In the genomic region with DNA sequence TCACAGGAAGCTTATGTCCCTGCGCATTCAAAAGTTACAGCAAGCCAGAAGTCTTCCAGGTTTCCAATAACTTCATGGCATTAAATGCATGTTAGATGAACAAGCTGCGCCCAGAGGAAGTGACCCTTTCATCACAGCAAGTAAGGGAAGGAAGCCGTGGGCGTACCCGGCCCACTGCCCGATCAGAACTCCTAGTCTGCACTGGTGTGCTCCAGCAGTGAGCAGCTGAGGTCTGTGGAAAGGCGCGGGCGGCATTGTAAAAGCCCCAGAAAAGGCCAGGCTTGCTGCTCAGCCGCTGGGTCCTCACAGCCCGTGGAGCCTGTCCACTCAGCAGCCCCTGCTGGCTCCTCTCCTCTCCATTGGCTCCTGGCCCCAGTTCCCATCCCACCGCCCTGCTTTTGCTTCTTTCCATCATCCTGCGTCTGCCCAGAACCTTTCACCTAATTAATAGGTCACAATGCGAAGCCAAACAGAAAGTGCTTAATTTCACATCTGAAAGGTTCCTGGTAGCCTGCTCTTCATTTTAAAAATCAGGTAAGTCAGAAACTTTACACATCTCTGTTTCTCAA, we compare ENCODE assay signal across 9 mouse cellular contexts. TPM values are rescaled to one million over a fixed set of nuclear protein-coding genes. Genes with fewer than 3 reads are reported as not detected.
DNase-seq lines count a peak whose midpoint lies in the region; ATAC-seq and TF ChIP-seq lines count a peak whose summit lies in the region.
"Had no signal": no experiment of that assay in that cellular context is flagged by ENCODE, and none has a peak within 500 bp of the region (broad histone marks: within the 10 kb centered on the region; RNA-seq: fewer than 3 reads in every experiment).

No protein-coding gene starts in this region.

- H3K4me2 ChIP-seq in kidney, embryonic 14.5 days (replicated peaks; ENCODE audit: low read depth, low read length) = 0 out of 2 replicates have a peak overlapping the region, but pooled peaks have one; percentile 15
- H3K4me2 ChIP-seq in limb, embryonic 15.5 days = no peak overlapping the region
- H3K4me2 ChIP-seq: hindbrain, embryonic 13.5 days had no signal

- H3K36me3 ChIP-seq in kidney, embryonic 14.5 days (ENCODE audit: control insufficient read depth, insufficient read depth, low read length) = no peaks in the 10 kb centered on the region
- 0 out of 2 replicates have a peak, but pooled peaks cover 1% of the 10 kb centered on the region for H3K36me3 ChIP-seq in ES-E14 (ENCODE audit: control insufficient read depth, insufficient read depth, low read length, poor library complexity, severe bottlenecking)
- peaks cover 4% of the 10 kb centered on the region; the same call in 1 of the 2 replicates for H3K36me3 ChIP-seq in limb, embryonic 15.5 days

- H3K27ac ChIP-seq in kidney, embryonic 14.5 days (ENCODE audit: low read depth, low read length) = no peak overlapping the region
- no peak overlapping the region for H3K27ac ChIP-seq in ES-E14 (ENCODE audit: insufficient read depth, low read depth, low read length, poor library complexity, severe bottlenecking)
- H3K27ac ChIP-seq in limb, embryonic 15.5 days = 0 out of 2 replicates have a peak overlapping the region, but pooled peaks have one; percentile 4
- H3K27ac ChIP-seq: hindbrain, embryonic 13.5 days had no signal

- no peaks in the 10 kb centered on the region for H3K9me3 ChIP-seq in kidney, embryonic 14.5 days (ENCODE audit: control insufficient read depth, low read length)
- no peaks in the 10 kb centered on the region for H3K9me3 ChIP-seq in ES-E14 (ENCODE audit: control insufficient read depth, insufficient read depth, low read depth, low read length)
- H3K9me3 ChIP-seq in limb, embryonic 15.5 days = no peaks in the 10 kb centered on the region
- H3K9me3 ChIP-seq: hindbrain, embryonic 13.5 days had no signal

- ATAC-seq in kidney, embryonic 14.5 days (ENCODE audit: low FRiP score, low TSS enrichment) = peak; percentile 53; the same call in 1 of the 2 replicates
- no peak for ATAC-seq in limb, embryonic 15.5 days (ENCODE audit: insufficient number of reproducible peaks, low FRiP score, low TSS enrichment, low read depth)

- 48% methylated on average over 14 of the region's 14 CpGs for WGBS in kidney, embryonic 14.5 days
- WGBS in limb, embryonic 15.5 days = 53% methylated on average over 14 of the region's 14 CpGs

- no peak overlapping the region for H3K9ac ChIP-seq in kidney, embryonic 14.5 days (ENCODE audit: low read depth, low read length)
- peak overlapping the region; percentile 33; the same call in 1 of the 2 replicates for H3K9ac ChIP-seq in ES-E14 (ENCODE audit: insufficient read depth, low read depth, low read length, poor library complexity, severe bottlenecking)
- no peak overlapping the region for H3K9ac ChIP-seq in limb, embryonic 15.5 days
- H3K9ac ChIP-seq: hindbrain, embryonic 13.5 days had no signal

- no peaks in the 10 kb centered on the region for H3K27me3 ChIP-seq in kidney, embryonic 14.5 days (ENCODE audit: control insufficient read depth, insufficient read depth, low read length)
- no peaks in the 10 kb centered on the region for H3K27me3 ChIP-seq in limb, embryonic 15.5 days
- H3K27me3 ChIP-seq: hindbrain, embryonic 13.5 days had no signal

- no peak for DNase-seq in kidney, adult 18-20 months
- no peak for DNase-seq in ES-E14 (ENCODE audit: low read depth, low spot score)
- DNase-seq in heart, adult 8-10 months (ENCODE audit: low spot score) = peak; percentile 35
- DNase-seq in layer of hippocampus, postnatal 14 days (ENCODE audit: low spot score in 2 of 2) = no peak
- DNase-seq in testis, postnatal 10 days (ENCODE audit: low spot score) = no peak
- DNase-seq: midbrain, embryonic 14.5 days had no signal

- in situ Hi-C loops in ES-E14 (cut with MboI; ENCODE audit: low sequenced_read_pairs in 2 of 2, unreplicated experiment in 2 of 2) = no loop called here

- H3K4me3 ChIP-seq in kidney, embryonic 14.5 days (ENCODE audit: low read length) = no peak overlapping the region
- H3K4me3 ChIP-seq in ES-E14 (ENCODE audit: insufficient read depth in 1 of 2, low read depth in 1 of 2, low read length in 2 of 2, poor library complexity in 1 of 2, severe bottlenecking in 1 of 2) = peak overlapping the region; percentile 19 to 23; a peak in 2 of 4 replicates
- H3K4me3 ChIP-seq in limb, embryonic 15.5 days = no peak overlapping the region
- H3K4me3 ChIP-seq: hindbrain, embryonic 13.5 days had no signal

- H3K4me1 ChIP-seq in kidney, embryonic 14.5 days (ENCODE audit: control insufficient read depth, insufficient read depth, low read length) = 0 out of 2 replicates have a peak, but pooled peaks cover 2% of the 10 kb centered on the region
- no peaks in the 10 kb centered on the region for H3K4me1 ChIP-seq in ES-E14 (ENCODE audit: control insufficient read depth in 2 of 2, insufficient read depth in 2 of 2, low read length in 2 of 2, poor library complexity in 1 of 2)
- peaks cover 9% of the 10 kb centered on the region; the same call in 1 of the 2 replicates for H3K4me1 ChIP-seq in limb, embryonic 15.5 days

TF ChIP-seq in ES-E14, 5 proteins besides CTCF, POLR2A, EP300 and RAD21:
- TF ChIP-seq HCFC1 (IDR thresholded peaks at IDR 0.05; ENCODE audit: borderline replicate concordance, insufficient read depth, low read length) (no peak), MAFK (IDR thresholded peaks at IDR 0.05; ENCODE audit: insufficient read depth, low read depth, low read length) (no peak), ZC3H11A (IDR thresholded peaks at IDR 0.05; ENCODE audit: borderline replicate concordance, low read depth, low read length) (no peak), ZNF384 (IDR thresholded peaks at IDR 0.05; ENCODE audit: low read depth, low read length) (no peak), CHD2 (IDR thresholded peaks at IDR 0.05; ENCODE audit: low read depth, low read length) (no peak)

RNA-seq across cellular contexts. Expression of gene Stat1, which starts 47.5 kb away (rescaled TPM):
- polyA plus RNA-seq in kidney, embryonic 14.5 days (2014; fragmentation: Nextera tagmentation; extraction: Ambion mirVana) = 16.7 and 20.0 TPM in 2 replicates
- 14.8 and 17.0 TPM in 2 replicates for total RNA-seq in ES-E14 (2012; rRNA removed)
- total RNA-seq in heart, adult 8-10 months (2022) = 10 to 100 TPM; 26.0 to 33.9 (median 26.9) TPM
- 22.5 and 23.1 TPM in 2 replicates for polyA plus RNA-seq in limb, embryonic 15.5 days (2015; fragmentation: Nextera tagmentation; extraction: Ambion mirVana)
- 10 to 100 TPM; 15.8 to 17.9 TPM for total RNA-seq in layer of hippocampus, postnatal 14 days (2021)

Comparison
In these comparisons a context has a peak if more than half of its experiments do, and no peak if none do; other contexts are left out.
1. H3K4me3 ChIP-seq: peak in ES-E14 (2 of 2); none in kidney, embryonic 14.5 days (single experiment) and limb, embryonic 15.5 days (single experiment).